Mouse (Mus musculus) granulocyte monocyte progenitor cell, adult 5-6 weeks (primary cell): ENCODE results near the gene Acvr1. TPM values are rescaled to one million over a fixed set of nuclear protein-coding genes. Genes with fewer than 3 reads are reported as not detected.

Experiments
- total RNA-seq, 2 experiments: library from RNA; stranded (forward) in 1 of 2; stranded (reverse) in 1 of 2; fragments of 200-712, 200-1000 nt in 1 of 2; fragments of >200 nt in 1 of 2; fragmentation: Nextera tagmentation in 1 of 2; gene quantifications; 2 replicates each; pipeline ENCODE4 v1.2.3; 2014 to 2017

Acvr1 gene
- total RNA-seq, 2 experiments from 2014 or later, result 0.88 to 3.9 TPM

Other genes with a start within 250 kb of the Acvr1 start
- gene Acvr1c, start 209.3 kb downstream of the Acvr1 start, total RNA-seq (2014; fragmentation: Nextera tagmentation), result not detected in 2 replicates
- not detected in 2 replicates for gene Acvr1c, start 209.3 kb downstream of the Acvr1 start, total RNA-seq (2017)
- gene Gm17409, start 97.0 kb downstream of the Acvr1 start, total RNA-seq (2014; fragmentation: Nextera tagmentation), result not detected in 2 replicates
- gene Gm17409, start 97.0 kb downstream of the Acvr1 start, total RNA-seq (2017), result not detected in 2 replicates
- gene Upp2, start 141 bp upstream of the Acvr1 start, total RNA-seq (2014; fragmentation: Nextera tagmentation), result 0.09 TPM in 1 of 2 replicates, not detected in the other
- gene Upp2, start 141 bp upstream of the Acvr1 start, total RNA-seq (2017), result not detected in 2 replicates